Mouse (Mus musculus): ENCODE results near the gene D430019H16Rik. TPM values are rescaled to one million over a fixed set of nuclear protein-coding genes. Genes with fewer than 3 reads are reported as not detected.

D430019H16Rik gene
- total and polyA plus RNA-seq, 2 experiments, result 0.65 to 0.92 TPM

- WGBS, result 79% methylated on average over 3 of the region's 3 CpGs
- TF ChIP-seq POLR2A (IDR thresholded peaks at IDR 0.05; ENCODE audit: extremely low read depth, insufficient read depth, low read length) (no peak), CTCF (IDR thresholded peaks at IDR 0.05; ENCODE audit: low read depth, low read length) (no peak)
These were observed 88.9 kb downstream of the D430019H16Rik start for GRCm38 (mm10) chr12:105542513-105542912.

More at GRCm38 (mm10) chr12:105542513-105542912, 88.9 kb downstream of the D430019H16Rik start:
- no peaks in the 10 kb centered on the region for H3K27me3 ChIP-seq (ENCODE audit: control insufficient read depth, insufficient read depth, low read length)
- no peak overlapping the region for H3K9ac ChIP-seq (ENCODE audit: low read depth, low read length)
- H3K4me3 ChIP-seq (ENCODE audit: insufficient read depth, low read depth, low read length), result no peak overlapping the region
- no peaks in the 10 kb centered on the region for H3K4me1 ChIP-seq (ENCODE audit: control insufficient read depth, insufficient read depth, low read length)
- H3K27ac ChIP-seq (replicated peaks; ENCODE audit: insufficient read depth, low read depth, low read length), result no peak overlapping the region
- no peak for DNase-seq (ENCODE audit: extremely low read depth, low read depth, low spot score)
- no peaks in the 10 kb centered on the region for H3K36me3 ChIP-seq (ENCODE audit: control insufficient read depth, insufficient read depth, low read length)
- H3K79me2 ChIP-seq (ENCODE audit: control insufficient read depth, insufficient read depth, low read length), result no peaks in the 10 kb centered on the region

Other genes with a start within 250 kb of the D430019H16Rik start
- gene Tcl1, start 231.1 kb upstream of the D430019H16Rik start, total RNA-seq (2014; rRNA removed), result not detected in 2 replicates
- gene Tcl1, start 231.1 kb upstream of the D430019H16Rik start, polyA plus RNA-seq (2012; rRNA removed), result not detected in 2 replicates
- not detected in 2 replicates for gene Tunar, start 120.0 kb upstream of the D430019H16Rik start, total RNA-seq (2014; rRNA removed)
- gene Tunar, start 120.0 kb upstream of the D430019H16Rik start, polyA plus RNA-seq (2012; rRNA removed), result not detected in 2 replicates
- gene Bdkrb2, start 109.4 kb downstream of the D430019H16Rik start, total RNA-seq (2014; rRNA removed), result 0.09 and 0.13 TPM in 2 replicates
- 0.06 TPM in 1 of 2 replicates, not detected in the other for gene Bdkrb2, start 109.4 kb downstream of the D430019H16Rik start, polyA plus RNA-seq (2012; rRNA removed)
- gene Bdkrb1, start 149.2 kb downstream of the D430019H16Rik start, total RNA-seq (2014; rRNA removed), result not detected in 2 replicates
- gene Bdkrb1, start 149.2 kb downstream of the D430019H16Rik start, polyA plus RNA-seq (2012; rRNA removed), result not detected in 2 replicates
- 6.2 and 9.2 TPM in 2 replicates for gene Gskip, start 231.0 kb downstream of the D430019H16Rik start, total RNA-seq (2014; rRNA removed)
- gene Gskip, start 231.0 kb downstream of the D430019H16Rik start, polyA plus RNA-seq (2012; rRNA removed), result 2.6 and 2.8 TPM in 2 replicates
- gene Atg2b, start 231.4 kb downstream of the D430019H16Rik start, total RNA-seq (2014; rRNA removed), result 19.2 and 24.0 TPM in 2 replicates
- gene Atg2b, start 231.4 kb downstream of the D430019H16Rik start, polyA plus RNA-seq (2012; rRNA removed), result 9.3 and 10.2 TPM in 2 replicates

All from liver, adult 2 months (tissue).